Mouse (Mus musculus) hindbrain, embryonic 10.5 days (tissue): ENCODE measurements at regions not wholly inside any gene's neighbourhood (a gene's known extent, or its start where the extent isn't known, plus 50 kb on each side); places are given as distances from the start of the nearest gene placed in this dataset.

Experiments
- DNase-seq: peaks from one replicate; pipeline ENCODE4 v3.0.0-alpha.2; 2017; ENCODE audit warnings: low spot score
- H3K27ac ChIP-seq: fragments of 300-500 bp; sonication (generic); 2 replicates; pipeline ENCODE4 v1.5.1; 2016; ENCODE audit warnings: mild to moderate bottlenecking, moderate library complexity
- H3K27me3 ChIP-seq: fragments of 300-500 bp; sonication (generic); 2 replicates; pipeline ENCODE4 v1.6.1; 2016; ENCODE audit warnings: mild to moderate bottlenecking; ENCODE audit not compliant: poor library complexity, insufficient read depth, severe bottlenecking
- H3K36me3 ChIP-seq: fragments of 300-500 bp; sonication (generic); 2 replicates; pipeline ENCODE4 v1.6.1; 2016; ENCODE audit warnings: mild to moderate bottlenecking, moderate library complexity
- H3K4me1 ChIP-seq: fragments of 300-500 bp; sonication (generic); replicated peaks from 2 replicates; pipeline ENCODE4 v1.6.1; 2016; ENCODE audit warnings: mild to moderate bottlenecking
- H3K4me3 ChIP-seq: fragments of 300-500 bp; sonication (generic); 2 replicates; pipeline ENCODE4 v1.5.1; 2016; ENCODE audit warnings: mild to moderate bottlenecking, moderate library complexity
- H3K9me3 ChIP-seq: fragments of 300-500 bp; sonication (generic); 2 replicates; pipeline ENCODE4 v1.6.1; 2016; ENCODE audit warnings: mild to moderate bottlenecking, moderate library complexity
- WGBS: fragments of 180-500 bp; shearing (Covaris S2); methylation state at CpG from one replicate; pipeline ENCODE4 v1.1.7; 2016; 5-methylcytosine and 5-hydroxymethylcytosine counted together

GRCm38 (mm10) chr3:80324726-80325125 lies 440.4 kb downstream of the Fam198b start:
- no peak for DNase-seq
- H3K27me3 ChIP-seq, result no peaks in the 10 kb centered on the region
- H3K36me3 ChIP-seq, result no peaks in the 10 kb centered on the region
- no peaks in the 10 kb centered on the region for H3K9me3 ChIP-seq
- 86% methylated on average over 2 of the region's 2 CpGs for WGBS
- H3K4me3 ChIP-seq, result no peak overlapping the region
- no peaks in the 10 kb centered on the region for H3K4me1 ChIP-seq
- no peak overlapping the region for H3K27ac ChIP-seq

- H3K27ac ChIP-seq, result no peak overlapping the region
- 85% methylated on average over 3 of the region's 3 CpGs for WGBS
- no peak for DNase-seq
- peaks cover 6% of the 10 kb centered on the region; the same call in 1 of the 2 replicates for H3K4me1 ChIP-seq
- H3K9me3 ChIP-seq, result no peaks in the 10 kb centered on the region
- H3K4me3 ChIP-seq, result no peak overlapping the region
- no peaks in the 10 kb centered on the region for H3K36me3 ChIP-seq
- no peaks in the 10 kb centered on the region for H3K27me3 ChIP-seq
These were observed 447.4 kb downstream of the Fam198b start for GRCm38 (mm10) chr3:80331776-80332175.

GRCm38 (mm10) chr3:80334446-80334893 lies 450.1 kb downstream of the Fam198b start:
- H3K27me3 ChIP-seq, result no peaks in the 10 kb centered on the region
- H3K4me1 ChIP-seq, result peaks cover 6% of the 10 kb centered on the region; the same call in 1 of the 2 replicates
- DNase-seq, result no peak
- no peak overlapping the region for H3K4me3 ChIP-seq
- no peaks in the 10 kb centered on the region for H3K9me3 ChIP-seq
- no peak overlapping the region for H3K27ac ChIP-seq
- 43% methylated on average over 4 of the region's 4 CpGs for WGBS
- H3K36me3 ChIP-seq, result no peaks in the 10 kb centered on the region

GRCm38 (mm10) chr3:80336123-80336674 lies 451.9 kb downstream of the Fam198b start:
- no peaks in the 10 kb centered on the region for H3K27me3 ChIP-seq
- DNase-seq, result no peak
- H3K27ac ChIP-seq, result no peak overlapping the region
- WGBS, result 88% methylated on average over 8 of the region's 8 CpGs
- H3K9me3 ChIP-seq, result no peaks in the 10 kb centered on the region
- H3K4me3 ChIP-seq, result no peak overlapping the region
- peaks cover 6% of the 10 kb centered on the region; the same call in 1 of the 2 replicates for H3K4me1 ChIP-seq
- H3K36me3 ChIP-seq, result no peaks in the 10 kb centered on the region

DNA sequence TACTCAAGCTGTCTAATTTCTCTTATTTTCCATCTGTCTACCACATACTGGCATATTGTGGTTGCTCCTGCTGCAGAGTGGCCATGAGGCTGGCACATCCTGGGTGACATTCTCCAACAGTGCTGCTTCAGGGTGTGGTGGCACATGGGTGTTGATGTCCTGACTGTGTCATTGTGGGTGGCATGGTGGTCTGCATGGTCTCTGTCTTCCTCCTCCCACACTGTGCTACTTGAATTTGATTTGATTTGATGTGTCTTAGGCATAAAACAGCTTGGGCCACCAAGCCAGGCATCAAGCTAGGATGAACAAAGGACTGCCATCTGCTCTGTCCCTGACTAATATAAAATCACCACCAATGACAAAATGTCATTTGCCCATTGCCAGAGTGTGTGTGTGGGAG lies 434.7 kb downstream of the Gria2 start:
- Histone ChIP-seq H3K9me3 (no peaks in the 10 kb centered on the region), H3K27me3 (no peaks in the 10 kb centered on the region), H3K36me3 (no peaks in the 10 kb centered on the region), H3K4me1 (no peaks in the 10 kb centered on the region), H3K27ac (no peak overlapping the region), H3K4me3 (no peak overlapping the region)
- DNase-seq, result no peak

- Histone ChIP-seq H3K36me3 (no peaks in the 10 kb centered on the region), H3K4me3 (no peak overlapping the region), H3K27ac (no peak overlapping the region), H3K4me1 (no peaks in the 10 kb centered on the region), H3K27me3 (no peaks in the 10 kb centered on the region), H3K9me3 (no peaks in the 10 kb centered on the region)
- 88% methylated on average over 4 of the region's 4 CpGs for WGBS
- no peak for DNase-seq
These were observed 433.3 kb downstream of the Gria2 start for GRCm38 (mm10) chr3:80369214-80369941.

GRCm38 (mm10) chr3:80372436-80372835 lies 430.2 kb downstream of the Gria2 start:
- Histone ChIP-seq H3K4me1 (no peaks in the 10 kb centered on the region), H3K9me3 (no peaks in the 10 kb centered on the region), H3K27ac (no peak overlapping the region), H3K36me3 (no peaks in the 10 kb centered on the region), H3K27me3 (no peaks in the 10 kb centered on the region), H3K4me3 (no peak overlapping the region)
- no peak for DNase-seq
- 78% methylated on average over 3 of the region's 3 CpGs for WGBS

GRCm38 (mm10) chr3:80385986-80386385 lies 416.6 kb downstream of the Gria2 start:
- H3K27ac ChIP-seq, result no peak overlapping the region
- no peaks in the 10 kb centered on the region for H3K27me3 ChIP-seq
- H3K36me3 ChIP-seq, result no peaks in the 10 kb centered on the region
- WGBS, result 90% methylated on average over 2 of the region's 2 CpGs
- DNase-seq, result no peak
- no peaks in the 10 kb centered on the region for H3K4me1 ChIP-seq
- H3K9me3 ChIP-seq, result no peaks in the 10 kb centered on the region
- no peak overlapping the region for H3K4me3 ChIP-seq

- DNase-seq, result no peak
- no peaks in the 10 kb centered on the region for H3K27me3 ChIP-seq
- no peaks in the 10 kb centered on the region for H3K4me1 ChIP-seq
- H3K27ac ChIP-seq, result no peak overlapping the region
- 72% methylated on average over 4 of the region's 4 CpGs for WGBS
- H3K4me3 ChIP-seq, result no peak overlapping the region
- H3K9me3 ChIP-seq, result no peaks in the 10 kb centered on the region
- H3K36me3 ChIP-seq, result no peaks in the 10 kb centered on the region
These were observed 406.4 kb downstream of the Gria2 start for GRCm38 (mm10) chr3:80396240-80396639.

GRCm38 (mm10) chr3:80420453-80420852 lies 382.2 kb downstream of the Gria2 start:
- no peak overlapping the region for H3K27ac ChIP-seq
- no peaks in the 10 kb centered on the region for H3K36me3 ChIP-seq
- no peak for DNase-seq
- H3K4me1 ChIP-seq, result no peaks in the 10 kb centered on the region
- no peaks in the 10 kb centered on the region for H3K27me3 ChIP-seq
- 87% methylated on average over 3 of the region's 3 CpGs for WGBS
- no peak overlapping the region for H3K4me3 ChIP-seq
- no peaks in the 10 kb centered on the region for H3K9me3 ChIP-seq

DNA sequence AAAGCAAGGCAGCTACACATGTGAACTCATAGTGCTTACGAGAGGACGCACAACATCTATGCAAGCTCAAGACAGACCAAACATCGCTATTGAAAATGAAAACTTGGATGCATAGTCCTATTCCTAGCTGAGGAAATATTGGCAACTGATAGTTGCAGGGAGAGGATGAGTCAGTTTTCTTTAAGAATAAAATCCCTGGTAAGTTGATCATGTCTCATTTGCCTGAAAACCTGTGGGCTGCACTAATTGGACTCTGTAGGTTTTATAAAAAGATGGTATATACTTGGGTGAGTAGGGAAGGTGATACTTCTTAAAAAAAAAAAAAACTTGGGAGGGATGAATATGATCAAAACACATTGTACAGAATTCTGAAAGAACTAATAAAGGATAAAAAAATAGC lies 381.2 kb downstream of the Gria2 start:
- Histone ChIP-seq H3K27me3 (no peaks in the 10 kb centered on the region), H3K4me1 (no peaks in the 10 kb centered on the region), H3K36me3 (no peaks in the 10 kb centered on the region), H3K9me3 (no peaks in the 10 kb centered on the region), H3K27ac (no peak overlapping the region), H3K4me3 (no peak overlapping the region)
- DNase-seq, result no peak
- WGBS, result 95% methylated on average over 3 of the region's 3 CpGs

DNA sequence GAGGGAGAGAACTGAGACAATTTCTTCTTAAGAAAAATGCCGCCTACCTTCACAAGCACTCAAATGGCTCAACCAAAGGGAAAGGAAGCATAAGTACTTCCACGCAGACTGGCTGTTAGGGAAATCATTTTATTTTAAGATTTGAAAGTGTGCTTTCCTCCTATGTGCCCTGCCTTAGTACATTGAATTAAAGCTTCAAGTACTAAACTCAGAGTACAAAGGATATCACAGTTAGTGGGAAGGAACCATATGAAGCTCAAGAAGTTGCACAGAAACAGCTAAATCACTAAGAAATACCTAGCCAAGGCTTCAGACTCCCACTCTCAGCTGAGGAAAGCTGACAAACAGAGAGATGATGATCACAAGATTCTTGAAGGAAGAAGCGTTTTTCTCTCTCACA lies 380.5 kb downstream of the Gria2 start:
- no peak overlapping the region for H3K27ac ChIP-seq
- no peaks in the 10 kb centered on the region for H3K36me3 ChIP-seq
- no peaks in the 10 kb centered on the region for H3K27me3 ChIP-seq
- H3K4me1 ChIP-seq, result no peaks in the 10 kb centered on the region
- H3K4me3 ChIP-seq, result no peak overlapping the region
- no peak for DNase-seq
- WGBS, result 84% methylated on average over 3 of the region's 3 CpGs
- H3K9me3 ChIP-seq, result no peaks in the 10 kb centered on the region

- Histone ChIP-seq H3K27me3 (no peaks in the 10 kb centered on the region), H3K36me3 (no peaks in the 10 kb centered on the region), H3K27ac (no peak overlapping the region), H3K4me1 (no peaks in the 10 kb centered on the region), H3K4me3 (no peak overlapping the region), H3K9me3 (no peaks in the 10 kb centered on the region)
- 89% methylated on average over 4 of the region's 4 CpGs for WGBS
- DNase-seq, result no peak
These were observed 380.0 kb downstream of the Gria2 start for GRCm38 (mm10) chr3:80422646-80423045.
